Mouse (Mus musculus): Measurements from ENCODE around the gene Gk5. TPM values are rescaled to one million over a fixed set of nuclear protein-coding genes. Genes with fewer than 3 reads are reported as not detected.
A peak's percentile ranks its signal among the peaks of the same experiment; 100 is the strongest.

Gk5 gene
- polyA plus RNA-seq, 1 experiment from 2014 or later: 6.9 TPM

DNA sequence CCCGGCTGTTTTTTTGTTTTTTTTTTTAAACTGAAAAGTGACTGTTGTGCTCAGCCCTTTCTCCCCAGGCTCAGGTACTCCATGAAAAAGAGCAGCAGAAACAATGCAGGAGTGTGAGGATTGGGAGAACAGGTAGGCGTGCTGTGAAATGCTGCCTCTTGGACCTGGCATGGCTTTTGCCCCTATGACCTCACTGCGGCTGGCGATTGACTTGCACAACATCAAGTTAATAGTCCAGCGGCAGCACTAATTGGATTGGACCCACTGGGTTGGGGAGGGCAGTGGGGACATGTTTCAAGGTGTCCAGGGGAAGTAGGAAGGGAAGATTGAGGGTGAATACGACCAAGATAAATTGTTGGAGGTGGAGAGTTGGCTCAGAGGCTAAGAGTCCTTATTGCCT lies 2.4 kb upstream of the Gk5 start:
- no peaks in the 10 kb centered on the region for H3K27me3 ChIP-seq
- H3K36me3 ChIP-seq: no peaks in the 10 kb centered on the region
- H3K9me3 ChIP-seq: no peaks in the 10 kb centered on the region
- WGBS: 90% methylated on average over 6 of the region's 6 CpGs
- no peak overlapping the region for H3K9ac ChIP-seq (replicated peaks)
- H3K27ac ChIP-seq: no peak overlapping the region
- H3K4me1 ChIP-seq (replicated peaks): no peaks in the 10 kb centered on the region
- no peak overlapping the region for H3K4me3 ChIP-seq (replicated peaks)
- no peak overlapping the region for H3K4me2 ChIP-seq
- no peak for ATAC-seq (ENCODE audit: insufficient number of reproducible peaks, insufficient read depth, low FRiP score, low TSS enrichment, low read depth)

DNA sequence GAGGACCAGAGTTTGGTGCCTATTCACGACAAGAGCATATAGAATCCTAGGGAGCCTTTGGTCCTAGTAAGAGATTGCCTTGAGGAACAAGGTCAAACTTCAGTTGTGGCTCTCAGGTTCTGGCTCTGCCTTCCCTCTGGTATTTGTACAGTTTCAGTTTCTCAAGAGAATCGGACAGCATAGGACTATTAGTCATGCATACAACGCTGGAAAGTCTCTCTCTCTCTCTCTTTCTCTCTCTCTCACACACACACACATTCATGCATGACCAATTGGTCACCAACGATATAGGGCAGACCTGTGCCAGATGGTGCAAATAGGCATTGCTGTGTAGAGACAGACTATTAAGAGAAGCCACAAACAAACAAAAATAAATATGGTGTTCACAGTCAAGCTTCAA lies 946 bp upstream of the Gk5 start:
- Histone ChIP-seq H3K9ac (replicated peaks) (no peak overlapping the region), H3K4me2 (peak overlapping the region; percentile 73), H3K4me1 (replicated peaks) (no peaks in the 10 kb centered on the region), H3K36me3 (no peaks in the 10 kb centered on the region), H3K4me3 (replicated peaks) (no peak overlapping the region), H3K9me3 (no peaks in the 10 kb centered on the region), H3K27me3 (no peaks in the 10 kb centered on the region), H3K27ac (no peak overlapping the region)
- WGBS: 77% methylated on average over 4 of the region's 4 CpGs
- ATAC-seq (ENCODE audit: insufficient number of reproducible peaks, insufficient read depth, low FRiP score, low TSS enrichment, low read depth): no peak

DNA sequence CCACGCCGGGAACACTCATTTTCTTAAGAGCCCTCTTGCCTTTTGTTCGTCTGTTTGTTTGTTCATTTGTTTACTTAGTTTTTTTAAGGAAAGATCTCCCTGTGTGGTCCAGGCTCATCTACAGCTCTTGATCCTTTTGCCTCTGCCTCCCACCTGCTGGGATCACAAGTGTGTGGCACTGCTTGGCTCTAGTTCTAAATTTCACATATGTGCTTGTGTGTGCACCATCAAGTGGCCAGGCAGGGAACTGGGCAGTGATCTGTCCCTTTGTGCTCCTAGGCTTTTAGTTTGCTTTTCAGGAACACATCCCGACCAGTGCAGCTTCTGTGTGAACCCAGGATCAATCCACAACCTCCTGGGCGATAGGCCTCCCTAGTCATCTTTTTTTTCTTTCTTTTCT lies 8.8 kb downstream of the Gk5 start:
- ATAC-seq (ENCODE audit: insufficient number of reproducible peaks, insufficient read depth, low FRiP score, low TSS enrichment, low read depth): no peak
- Histone ChIP-seq H3K9ac (replicated peaks) (no peak overlapping the region), H3K9me3 (no peaks in the 10 kb centered on the region), H3K4me3 (replicated peaks) (no peak overlapping the region), H3K4me2 (no peak overlapping the region), H3K4me1 (replicated peaks) (no peaks in the 10 kb centered on the region), H3K27ac (no peak overlapping the region), H3K36me3 (no peaks in the 10 kb centered on the region), H3K27me3 (no peaks in the 10 kb centered on the region)
- 73% methylated on average over 5 of the region's 5 CpGs for WGBS

DNA sequence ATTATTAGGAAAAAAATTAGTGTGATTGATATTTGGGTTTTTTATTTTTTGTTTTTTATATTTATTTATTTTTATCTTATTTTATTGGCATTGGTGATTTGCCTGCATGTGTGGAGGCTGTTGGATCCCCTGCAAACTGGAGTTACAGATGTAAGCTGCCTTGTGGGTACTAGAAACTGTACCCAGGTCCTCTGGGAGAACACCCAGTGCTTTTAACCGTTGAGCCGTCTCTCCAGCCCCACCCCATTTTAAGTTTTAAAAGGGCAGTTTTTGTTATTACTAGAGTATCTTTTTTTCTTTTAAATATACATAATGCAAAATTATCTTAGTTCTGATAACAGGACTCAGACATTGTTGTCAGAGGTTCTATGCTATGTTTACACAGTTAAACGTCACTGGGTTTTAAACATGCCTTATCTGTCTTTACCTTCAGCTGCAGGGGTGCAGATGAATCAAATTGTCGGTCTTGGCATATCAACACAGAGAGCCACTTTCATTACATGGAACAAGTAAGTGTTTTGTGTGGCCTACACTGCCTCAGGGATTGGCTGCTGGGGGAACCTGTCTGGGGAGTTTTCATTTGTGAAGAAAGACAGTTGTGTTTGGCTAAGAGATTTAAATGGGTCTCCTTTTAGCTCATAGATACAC lies 13.9 kb downstream of the Gk5 start:
- H3K27ac ChIP-seq: no peak overlapping the region
- H3K27me3 ChIP-seq: no peaks in the 10 kb centered on the region
- H3K4me2 ChIP-seq: no peak overlapping the region
- H3K9ac ChIP-seq (replicated peaks): no peak overlapping the region
- 81% methylated on average over 4 of the region's 4 CpGs for WGBS
- no peaks in the 10 kb centered on the region for H3K36me3 ChIP-seq
- H3K4me3 ChIP-seq (replicated peaks): no peak overlapping the region
- no peaks in the 10 kb centered on the region for H3K4me1 ChIP-seq (replicated peaks)
- ATAC-seq (ENCODE audit: insufficient number of reproducible peaks, insufficient read depth, low FRiP score, low TSS enrichment, low read depth): no peak
- H3K9me3 ChIP-seq: no peaks in the 10 kb centered on the region

DNA sequence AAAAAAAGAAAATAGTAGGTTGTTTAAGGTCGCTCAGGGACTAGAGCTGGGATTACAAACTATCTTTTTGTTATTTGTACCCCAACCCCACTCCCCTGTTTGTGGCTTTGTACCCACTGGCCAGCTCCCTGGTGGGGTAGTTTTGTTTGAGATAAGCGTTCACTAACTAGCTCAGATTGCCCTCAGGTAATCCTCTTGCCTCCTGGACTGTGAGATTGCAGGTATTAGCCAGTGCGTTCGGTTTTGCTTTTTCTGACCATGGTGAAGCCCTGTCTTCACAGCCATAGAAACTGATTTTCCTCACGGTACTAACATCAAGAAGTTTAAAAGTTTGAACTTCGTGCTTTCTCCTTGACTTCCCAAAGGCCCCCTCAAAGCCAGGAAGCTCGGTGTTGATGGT lies 15.3 kb downstream of the Gk5 start:
- Histone ChIP-seq H3K9me3 (no peaks in the 10 kb centered on the region), H3K27me3 (no peaks in the 10 kb centered on the region), H3K4me1 (replicated peaks) (no peaks in the 10 kb centered on the region), H3K27ac (no peak overlapping the region), H3K4me3 (replicated peaks) (no peak overlapping the region), H3K4me2 (no peak overlapping the region), H3K9ac (replicated peaks) (no peak overlapping the region), H3K36me3 (no peaks in the 10 kb centered on the region; the same call in 1 of the 2 replicates)
- ATAC-seq (ENCODE audit: insufficient number of reproducible peaks, insufficient read depth, low FRiP score, low TSS enrichment, low read depth): no peak
- WGBS: 84% methylated on average over 7 of the region's 7 CpGs

DNA sequence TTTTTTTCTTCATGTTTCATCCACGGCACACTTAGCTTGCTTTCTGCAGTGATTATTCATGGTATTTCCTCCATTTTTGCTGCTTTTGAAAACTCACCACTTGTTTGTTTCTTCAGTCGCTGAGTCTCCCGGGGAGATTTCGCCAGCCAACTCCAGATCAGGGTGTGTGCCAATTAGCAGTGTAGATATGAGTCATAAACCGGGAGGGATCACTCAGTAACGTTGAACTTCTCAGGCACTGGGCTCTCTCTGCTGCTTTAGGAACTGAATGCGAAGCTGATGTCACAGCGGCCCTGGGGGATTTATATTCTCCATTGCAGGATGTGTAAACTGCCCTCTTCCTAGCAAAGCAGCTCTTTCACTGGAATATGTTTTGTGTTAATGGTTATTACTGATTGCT lies 15.8 kb downstream of the Gk5 start:
- H3K9ac ChIP-seq (replicated peaks): no peak overlapping the region
- no peaks in the 10 kb centered on the region; the same call in 1 of the 2 replicates for H3K36me3 ChIP-seq
- WGBS: 64% methylated on average over 8 of the region's 8 CpGs
- H3K4me3 ChIP-seq (replicated peaks): no peak overlapping the region
- no peak overlapping the region for H3K27ac ChIP-seq
- H3K27me3 ChIP-seq: no peaks in the 10 kb centered on the region
- no peaks in the 10 kb centered on the region for H3K4me1 ChIP-seq (replicated peaks)
- H3K9me3 ChIP-seq: no peaks in the 10 kb centered on the region
- no peak overlapping the region for H3K4me2 ChIP-seq
- no peak for ATAC-seq (ENCODE audit: insufficient number of reproducible peaks, insufficient read depth, low FRiP score, low TSS enrichment, low read depth)

DNA sequence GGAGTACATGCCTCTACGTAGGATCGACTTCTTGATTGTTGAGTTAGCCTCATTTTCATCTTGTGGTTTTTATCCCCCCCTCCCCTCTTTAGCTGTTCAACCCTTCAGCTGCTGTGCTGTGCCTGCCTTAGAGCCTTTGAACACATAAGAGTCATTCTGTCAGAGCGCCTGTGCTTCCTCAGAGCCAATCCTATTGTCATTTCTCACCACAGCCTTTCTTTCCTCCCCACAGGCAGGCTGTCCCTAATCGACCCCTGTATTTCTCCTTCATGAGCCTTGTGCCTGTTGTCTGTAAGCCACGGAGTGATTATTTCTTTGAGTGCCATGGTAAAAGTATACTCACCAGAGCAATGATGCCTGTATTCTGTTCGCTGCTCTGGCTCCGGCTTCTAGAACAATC lies 16.3 kb downstream of the Gk5 start:
- WGBS: 76% methylated on average over 7 of the region's 7 CpGs
- ATAC-seq (ENCODE audit: insufficient number of reproducible peaks, insufficient read depth, low FRiP score, low TSS enrichment, low read depth): no peak
- no peak overlapping the region for H3K4me2 ChIP-seq

DNA sequence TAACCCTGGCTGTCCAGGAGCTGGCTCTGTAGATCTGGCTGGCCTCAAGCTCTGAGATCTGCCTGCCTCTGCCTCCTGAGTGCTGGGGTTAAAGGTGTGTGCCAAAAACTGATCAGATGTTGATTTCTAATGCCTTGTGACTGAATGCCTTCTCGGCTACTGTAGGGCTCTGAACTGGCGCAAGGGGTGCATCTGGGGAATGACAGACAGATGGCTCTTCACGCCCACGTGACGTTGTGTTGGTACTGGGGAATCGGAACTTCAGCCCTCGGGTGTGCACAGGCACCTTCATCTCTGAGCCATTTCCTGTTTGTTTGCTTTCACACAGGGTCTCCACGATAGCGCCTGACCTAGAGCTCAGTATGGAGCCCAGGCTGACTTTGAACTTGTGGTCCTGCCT lies 19.8 kb downstream of the Gk5 start:
- H3K9me3 ChIP-seq: no peaks in the 10 kb centered on the region
- H3K27ac ChIP-seq: no peak overlapping the region
- H3K9ac ChIP-seq (replicated peaks): no peak overlapping the region
- H3K4me1 ChIP-seq (replicated peaks): no peaks in the 10 kb centered on the region
- no peak overlapping the region for H3K4me2 ChIP-seq
- no peak for ATAC-seq (ENCODE audit: insufficient number of reproducible peaks, insufficient read depth, low FRiP score, low TSS enrichment, low read depth)
- H3K27me3 ChIP-seq: no peaks in the 10 kb centered on the region
- no peaks in the 10 kb centered on the region; the same call in 1 of the 2 replicates for H3K36me3 ChIP-seq
- 90% methylated on average over 9 of the region's 9 CpGs for WGBS
- H3K4me3 ChIP-seq (replicated peaks): no peak overlapping the region

More for the DNA sequence above, 16.3 kb downstream of the Gk5 start:
- Histone ChIP-seq H3K9ac (replicated peaks) (no peak overlapping the region), H3K27ac (no peak overlapping the region), H3K36me3 (no peaks in the 10 kb centered on the region; the same call in 1 of the 2 replicates), H3K4me3 (replicated peaks) (no peak overlapping the region), H3K4me1 (replicated peaks) (no peaks in the 10 kb centered on the region), H3K27me3 (no peaks in the 10 kb centered on the region), H3K9me3 (no peaks in the 10 kb centered on the region)

DNA sequence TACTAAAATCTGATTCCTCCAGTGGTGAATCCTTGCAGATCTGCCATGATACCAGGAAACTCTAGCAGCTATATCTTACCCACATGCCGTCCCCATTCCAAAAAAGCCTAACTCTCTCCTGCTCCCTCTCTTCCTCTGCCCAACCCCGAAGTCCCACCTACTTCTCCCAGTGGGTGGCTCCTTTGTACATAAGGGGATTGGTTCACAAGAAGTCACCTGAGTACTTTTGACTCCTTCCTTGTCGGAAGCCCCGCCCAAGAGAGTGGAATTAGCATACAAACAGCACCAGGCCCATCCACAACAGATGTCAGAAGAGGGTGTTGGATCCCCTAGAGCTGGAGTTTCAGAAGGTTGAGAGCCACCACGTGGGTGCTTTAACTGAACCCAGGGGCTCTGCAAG lies 20.7 kb downstream of the Gk5 start:
- no peak overlapping the region for H3K4me3 ChIP-seq (replicated peaks)
- no peaks in the 10 kb centered on the region for H3K9me3 ChIP-seq
- no peak for ATAC-seq (ENCODE audit: insufficient number of reproducible peaks, insufficient read depth, low FRiP score, low TSS enrichment, low read depth)
- H3K4me1 ChIP-seq (replicated peaks): no peaks in the 10 kb centered on the region
- no peak overlapping the region for H3K27ac ChIP-seq
- WGBS: 38% methylated on average over 5 of the region's 5 CpGs
- H3K36me3 ChIP-seq: no peaks in the 10 kb centered on the region; the same call in 1 of the 2 replicates
- H3K9ac ChIP-seq (replicated peaks): no peak overlapping the region
- no peak overlapping the region for H3K4me2 ChIP-seq
- no peaks in the 10 kb centered on the region for H3K27me3 ChIP-seq

DNA sequence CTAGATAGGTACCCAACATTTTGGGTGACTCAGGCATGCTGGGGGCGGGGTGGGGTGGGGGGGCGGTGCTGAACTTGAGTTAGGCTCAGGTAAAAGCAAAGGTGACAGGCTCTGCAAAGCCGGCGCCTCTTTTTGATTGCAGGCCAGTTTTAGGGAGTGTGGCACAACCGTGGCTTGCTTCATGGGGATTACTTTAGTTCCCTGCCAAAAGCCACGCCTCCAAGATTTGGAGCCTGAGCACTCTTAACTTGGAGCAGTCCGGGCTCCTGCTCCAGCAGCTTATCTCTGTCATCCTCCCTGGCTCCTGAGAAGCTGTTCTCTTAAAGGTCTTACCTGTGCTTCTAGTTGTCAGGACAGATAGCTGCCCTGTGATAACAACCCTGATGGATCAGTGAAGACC lies 21.8 kb downstream of the Gk5 start:
- H3K9ac ChIP-seq (replicated peaks): no peak overlapping the region
- no peaks in the 10 kb centered on the region for H3K9me3 ChIP-seq
- H3K27ac ChIP-seq: no peak overlapping the region
- no peaks in the 10 kb centered on the region for H3K27me3 ChIP-seq
- no peaks in the 10 kb centered on the region for H3K4me1 ChIP-seq (replicated peaks)
- ATAC-seq (ENCODE audit: insufficient number of reproducible peaks, insufficient read depth, low FRiP score, low TSS enrichment, low read depth): no peak; the same call in 1 of the 2 replicates
- no peak overlapping the region for H3K4me2 ChIP-seq
- H3K36me3 ChIP-seq: peaks cover 3% of the 10 kb centered on the region; the same call in 1 of the 2 replicates
- H3K4me3 ChIP-seq (replicated peaks): no peak overlapping the region
- WGBS: 74% methylated on average over 7 of the region's 7 CpGs

DNA sequence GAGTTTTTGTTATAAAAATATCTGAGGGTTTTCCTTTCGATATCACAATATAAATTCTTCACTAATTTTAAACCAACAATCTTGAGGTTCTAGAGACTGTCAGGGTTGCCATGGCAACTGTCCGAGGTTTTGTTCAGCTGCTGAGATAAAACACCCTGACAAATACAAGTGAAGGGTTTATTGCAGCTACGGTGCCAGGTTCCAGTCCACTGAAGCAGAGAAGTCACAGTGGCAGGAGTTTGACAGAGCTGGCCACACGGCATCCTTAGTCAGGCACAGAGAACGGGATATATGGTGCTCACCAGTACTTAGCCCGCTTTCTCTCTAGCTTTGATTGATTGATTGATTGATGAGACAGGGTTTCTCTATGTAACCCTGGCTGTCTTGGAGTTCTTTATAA lies 23.3 kb downstream of the Gk5 start:
- Histone ChIP-seq H3K4me2 (no peak overlapping the region), H3K36me3 (peaks cover 14% of the 10 kb centered on the region), H3K27ac (no peak overlapping the region), H3K4me3 (replicated peaks) (no peak overlapping the region), H3K4me1 (replicated peaks) (no peaks in the 10 kb centered on the region), H3K9me3 (no peaks in the 10 kb centered on the region), H3K27me3 (no peaks in the 10 kb centered on the region), H3K9ac (replicated peaks) (no peak overlapping the region)
- ATAC-seq (ENCODE audit: insufficient number of reproducible peaks, insufficient read depth, low FRiP score, low TSS enrichment, low read depth): no peak
- 84% methylated on average over 6 of the region's 6 CpGs for WGBS

DNA sequence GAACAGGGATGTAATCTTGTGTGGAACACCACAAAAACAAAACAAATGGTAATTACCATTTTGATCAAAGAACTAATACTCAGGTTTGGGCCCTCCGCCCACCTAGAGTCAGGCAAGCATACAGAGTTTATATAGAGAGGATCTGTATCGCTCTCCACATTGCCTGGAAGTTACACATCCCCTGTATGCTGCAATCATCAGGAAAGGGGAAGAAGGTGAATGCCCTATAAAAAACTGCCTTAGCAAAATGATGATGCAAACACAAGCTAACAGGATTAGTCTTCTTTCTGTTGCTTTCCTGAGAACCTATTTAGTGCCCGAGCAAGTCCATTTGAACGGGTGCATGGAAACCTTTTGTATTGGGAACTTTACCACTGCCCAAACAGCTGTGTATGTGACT lies 24.5 kb downstream of the Gk5 start:
- no peak overlapping the region for H3K4me2 ChIP-seq
- no peak for ATAC-seq (ENCODE audit: insufficient number of reproducible peaks, insufficient read depth, low FRiP score, low TSS enrichment, low read depth)
- WGBS: 90% methylated on average over 4 of the region's 4 CpGs

More for the DNA sequence above, 24.5 kb downstream of the Gk5 start:
- Histone ChIP-seq H3K4me1 (replicated peaks) (no peaks in the 10 kb centered on the region), H3K4me3 (replicated peaks) (no peak overlapping the region), H3K9ac (replicated peaks) (no peak overlapping the region), H3K36me3 (peaks cover 18% of the 10 kb centered on the region), H3K27me3 (no peaks in the 10 kb centered on the region), H3K27ac (no peak overlapping the region), H3K9me3 (no peaks in the 10 kb centered on the region)

Measured in limb, embryonic 12.5 days (tissue).